Mouse (Mus musculus): Measurements from ENCODE around the gene Nphp4. TPM values are rescaled to one million over a fixed set of nuclear protein-coding genes. Genes with fewer than 3 reads are reported as not detected.

The Nphp4 gene
- 5.0 and 5.5 TPM in 2 replicates for polyA plus RNA-seq (2015; fragmentation: Nextera tagmentation; extraction: Ambion mirVana)

DNA sequence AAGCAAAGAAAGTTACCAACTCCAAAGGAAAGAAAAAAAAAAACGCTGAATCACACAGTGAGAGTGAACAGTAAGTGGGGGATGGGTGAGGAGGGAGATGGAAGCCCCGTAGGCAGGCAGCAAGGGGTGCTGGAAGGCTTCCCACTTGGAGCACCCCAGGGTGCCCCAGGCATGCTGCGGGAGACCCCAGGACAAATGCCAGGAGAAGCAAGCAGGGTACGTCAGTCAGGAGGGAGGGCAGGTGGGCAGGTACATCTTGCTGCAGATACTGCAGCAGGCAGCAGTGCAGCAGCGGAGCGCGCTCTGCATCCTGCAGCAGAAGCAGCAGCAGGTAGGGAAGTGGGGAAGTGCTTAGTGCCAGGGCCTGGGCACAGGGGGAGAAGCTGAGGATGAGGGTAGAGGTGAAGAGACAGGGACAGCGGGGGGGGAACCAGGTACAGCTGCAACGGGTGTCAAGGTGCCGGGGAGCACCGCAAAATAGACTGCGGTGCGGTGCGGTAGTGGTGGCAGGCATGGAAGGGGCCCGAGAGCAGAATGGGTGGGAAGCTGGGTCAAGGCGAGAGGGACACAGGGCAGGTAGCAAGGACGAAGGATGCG, at the start of gene Nphp4:
TSS of gene Nphp4 (plus strand) at position 280 of the 597 bp plus-strand sequence.
- Histone ChIP-seq H3K27me3 (no peaks in the 10 kb centered on the region), H3K9me3 (peaks cover 5% of the 10 kb centered on the region; the same call in 1 of the 2 replicates), H3K27ac (replicated peaks) (peak within 1 kb of the TSS; percentile 93), H3K36me3 (no peaks in the 10 kb centered on the region), H3K9ac (replicated peaks) (peak within 1 kb of the TSS; percentile 95), H3K4me1 (peaks cover 24% of the 10 kb centered on the region), H3K4me3 (peak within 1 kb of the TSS; percentile 89), H3K4me2 (replicated peaks) (peak within 1 kb of the TSS; percentile 88)
- WGBS: 1% methylated on average over 18 of the region's 18 CpGs
- ATAC-seq (replicated peaks): no peak

DNA sequence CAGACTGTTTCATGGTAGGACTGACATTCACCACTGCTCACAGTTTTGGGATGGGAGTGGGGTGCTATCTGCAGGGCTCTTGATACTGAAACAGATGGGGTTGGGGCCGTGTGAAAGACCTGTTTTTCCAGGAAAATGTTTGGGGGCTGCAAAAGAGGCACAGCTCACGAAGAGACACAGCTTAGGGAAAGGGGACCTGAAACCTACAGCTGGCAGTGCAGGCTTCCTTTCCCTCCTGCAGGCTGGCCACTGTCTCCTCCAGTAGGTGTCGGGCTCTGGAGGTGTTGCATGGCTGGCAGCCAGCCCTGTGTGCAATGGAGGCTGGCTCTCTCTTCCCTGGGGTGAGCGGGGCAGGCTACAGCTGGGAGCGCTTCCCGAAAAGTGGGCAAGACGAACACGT, 48.2 kb upstream of the Nphp4 start:
- Histone ChIP-seq H3K27ac (replicated peaks) (no peak overlapping the region), H3K36me3 (no peaks in the 10 kb centered on the region), H3K4me2 (replicated peaks) (no peak overlapping the region), H3K9ac (replicated peaks) (no peak overlapping the region), H3K4me1 (peaks cover 7% of the 10 kb centered on the region), H3K27me3 (no peaks in the 10 kb centered on the region), H3K9me3 (no peaks in the 10 kb centered on the region), H3K4me3 (no peak overlapping the region)
- no peak for ATAC-seq (replicated peaks)
- 55% methylated on average over 8 of the region's 8 CpGs for WGBS

DNA sequence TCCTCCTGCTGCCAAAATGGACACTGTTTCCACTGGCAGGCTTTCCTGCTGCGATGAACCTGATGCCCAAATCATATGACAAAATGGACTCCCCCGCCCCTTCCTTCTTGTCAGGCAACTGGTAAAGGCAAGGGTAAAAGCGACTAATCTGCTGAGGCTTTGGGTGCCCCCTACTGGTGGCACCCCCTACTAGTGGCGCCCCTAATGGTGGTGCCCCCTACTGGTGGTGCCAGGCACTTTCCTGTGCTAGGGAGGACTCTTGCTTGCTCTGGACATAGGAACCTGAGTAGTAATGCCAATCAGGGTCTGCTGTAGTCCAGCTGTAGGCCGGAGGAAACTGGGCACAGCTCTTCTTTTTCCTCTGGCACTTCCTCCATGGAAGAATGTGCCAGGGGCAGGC, 44.2 kb upstream of the Nphp4 start:
- no peak for ATAC-seq (replicated peaks)
- H3K36me3 ChIP-seq: no peaks in the 10 kb centered on the region
- H3K4me3 ChIP-seq: no peak overlapping the region
- H3K4me1 ChIP-seq: peaks cover 15% of the 10 kb centered on the region
- H3K9me3 ChIP-seq: no peaks in the 10 kb centered on the region
- H3K27ac ChIP-seq (replicated peaks): no peak overlapping the region
- H3K27me3 ChIP-seq: no peaks in the 10 kb centered on the region
- 55% methylated on average over 5 of the region's 5 CpGs for WGBS
- H3K9ac ChIP-seq (replicated peaks): no peak overlapping the region
- no peak overlapping the region for H3K4me2 ChIP-seq (replicated peaks)

DNA sequence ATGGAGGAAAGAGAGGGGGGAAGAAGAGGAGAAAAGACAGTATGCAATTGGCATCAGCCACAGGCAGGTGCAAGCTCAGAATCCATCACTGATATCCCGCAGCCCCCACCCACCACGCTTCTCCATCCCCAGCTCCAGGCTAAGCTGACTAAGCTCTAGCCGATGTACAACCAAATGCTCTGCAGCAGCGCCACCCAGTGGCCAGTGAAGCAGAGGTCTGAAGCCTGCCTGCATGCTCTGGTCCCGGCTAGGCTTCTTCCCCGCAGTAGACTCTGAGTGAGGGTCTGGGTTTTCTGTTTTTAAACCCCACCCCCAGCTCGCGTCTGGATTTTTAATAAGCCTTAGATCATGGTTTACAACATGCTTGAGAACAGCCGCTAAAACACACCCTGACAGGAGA, 41.7 kb upstream of the Nphp4 start:
- no peaks in the 10 kb centered on the region for H3K36me3 ChIP-seq
- H3K9ac ChIP-seq (replicated peaks): peak overlapping the region; percentile 31; the same call in 1 of the 2 replicates
- 1% methylated on average over 9 of the region's 9 CpGs for WGBS
- peak overlapping the region; percentile 54 for H3K4me2 ChIP-seq (replicated peaks)
- H3K27me3 ChIP-seq: no peaks in the 10 kb centered on the region
- peak overlapping the region; percentile 29 for H3K4me3 ChIP-seq
- peak; percentile 96 for ATAC-seq (replicated peaks)
- no peaks in the 10 kb centered on the region for H3K9me3 ChIP-seq
- peaks cover 7% of the 10 kb centered on the region for H3K4me1 ChIP-seq
- H3K27ac ChIP-seq (replicated peaks): 0 out of 2 replicates have a peak overlapping the region, but pooled peaks have one; percentile 7

DNA sequence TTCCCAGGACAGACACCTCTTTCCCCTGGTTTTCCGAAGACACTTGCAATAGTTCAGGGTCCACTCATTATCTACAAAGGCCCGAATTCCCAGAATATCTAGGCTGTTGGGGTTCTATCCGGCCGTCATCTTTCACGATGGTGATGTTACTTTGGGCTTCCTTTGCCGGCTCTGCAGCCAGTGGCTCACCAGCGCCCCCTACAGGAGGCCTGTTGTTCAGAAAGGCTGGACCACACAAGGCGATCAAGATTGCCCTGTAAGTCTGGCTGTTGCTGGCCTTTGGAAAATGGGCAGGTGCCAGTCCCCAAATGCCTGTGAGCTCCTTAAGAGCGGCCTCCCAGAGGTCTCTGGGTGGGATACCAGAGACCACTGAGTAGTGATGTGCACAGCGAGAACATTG, 41.3 kb upstream of the Nphp4 start:
- peak overlapping the region; percentile 54 for H3K4me2 ChIP-seq (replicated peaks)
- peak; percentile 76 for ATAC-seq (replicated peaks)
- no peaks in the 10 kb centered on the region for H3K9me3 ChIP-seq
- no peaks in the 10 kb centered on the region for H3K27me3 ChIP-seq
- peak overlapping the region; percentile 31 for H3K9ac ChIP-seq (replicated peaks)
- H3K4me3 ChIP-seq: peak overlapping the region; percentile 29
- H3K36me3 ChIP-seq: no peaks in the 10 kb centered on the region
- WGBS: 7% methylated on average over 10 of the region's 10 CpGs
- H3K27ac ChIP-seq (replicated peaks): 0 out of 2 replicates have a peak overlapping the region, but pooled peaks have one; percentile 7
- H3K4me1 ChIP-seq: peaks cover 7% of the 10 kb centered on the region

DNA sequence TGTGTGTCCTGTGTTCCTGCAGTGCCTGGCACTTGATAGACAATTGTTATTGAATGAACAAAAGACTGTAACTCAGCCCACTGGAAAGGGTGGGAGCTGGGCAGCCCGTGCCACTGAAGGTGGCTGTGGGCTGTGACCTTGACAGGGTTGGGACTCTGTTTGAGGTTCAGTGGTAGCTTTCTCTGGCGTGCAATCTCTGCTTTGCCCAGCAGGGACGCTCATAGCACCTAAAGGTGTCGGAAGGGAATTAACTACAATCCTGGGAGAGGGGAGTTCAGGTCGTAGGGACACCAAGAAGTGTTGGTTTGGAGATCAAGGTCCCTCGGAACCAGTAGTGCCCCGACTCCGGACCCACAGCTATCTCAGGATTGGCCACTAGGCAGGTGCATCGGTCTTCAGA, 35.6 kb upstream of the Nphp4 start:
- Histone ChIP-seq H3K36me3 (no peaks in the 10 kb centered on the region), H3K9ac (replicated peaks) (no peak overlapping the region), H3K4me3 (no peak overlapping the region), H3K27me3 (no peaks in the 10 kb centered on the region), H3K4me1 (no peaks in the 10 kb centered on the region), H3K9me3 (no peaks in the 10 kb centered on the region), H3K4me2 (replicated peaks) (no peak overlapping the region), H3K27ac (replicated peaks) (no peak overlapping the region)
- 61% methylated on average over 9 of the region's 9 CpGs for WGBS
- no peak for ATAC-seq (replicated peaks)

DNA sequence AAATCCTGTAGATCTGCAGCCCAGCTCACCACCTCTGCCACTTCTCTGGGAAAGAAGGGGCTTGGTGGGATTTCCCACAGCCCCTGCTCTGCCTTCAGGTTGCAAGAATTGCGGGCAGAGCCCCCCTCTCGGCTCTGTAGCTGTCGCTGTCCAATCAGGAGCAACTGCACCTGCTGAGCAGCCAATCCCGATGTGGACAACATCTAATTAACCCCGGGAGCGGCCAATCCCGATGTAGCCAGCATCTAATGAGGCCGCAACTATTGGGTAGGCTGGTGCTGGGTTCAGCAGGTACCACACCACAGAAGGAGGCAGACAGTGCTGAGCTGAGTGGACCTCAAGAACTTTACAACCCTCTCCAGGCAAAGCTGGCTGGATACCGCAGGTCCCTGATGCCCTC, 35.0 kb upstream of the Nphp4 start:
- no peak overlapping the region for H3K4me2 ChIP-seq (replicated peaks)
- ATAC-seq (replicated peaks): no peak
- H3K27ac ChIP-seq (replicated peaks): no peak overlapping the region
- H3K27me3 ChIP-seq: no peaks in the 10 kb centered on the region
- no peak overlapping the region for H3K4me3 ChIP-seq
- H3K9me3 ChIP-seq: no peaks in the 10 kb centered on the region
- WGBS: 36% methylated on average over 9 of the region's 9 CpGs
- no peaks in the 10 kb centered on the region for H3K4me1 ChIP-seq
- H3K36me3 ChIP-seq: no peaks in the 10 kb centered on the region
- H3K9ac ChIP-seq (replicated peaks): no peak overlapping the region

DNA sequence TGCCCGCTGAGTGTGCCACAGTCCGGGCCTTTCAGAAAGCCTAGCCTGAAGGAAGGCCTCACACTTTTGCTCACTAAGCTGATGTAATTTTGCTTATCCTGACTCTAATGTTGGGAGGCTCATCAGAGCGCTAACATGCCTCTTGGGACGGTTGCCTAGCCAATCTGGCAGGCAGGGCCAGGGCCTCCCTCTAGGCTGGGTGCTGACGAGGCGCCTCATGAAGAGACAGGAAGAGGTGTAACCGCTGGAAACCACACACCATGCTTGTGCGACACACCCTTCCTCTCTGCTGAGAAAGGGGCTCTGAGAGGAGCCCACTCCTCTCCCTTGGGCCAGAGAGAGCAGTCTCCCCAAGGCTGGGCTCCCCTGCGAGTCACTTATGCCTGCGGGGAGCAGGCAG, 30.3 kb upstream of the Nphp4 start:
- H3K4me3 ChIP-seq: no peak overlapping the region
- no peak for ATAC-seq (replicated peaks)
- no peaks in the 10 kb centered on the region for H3K27me3 ChIP-seq
- no peak overlapping the region for H3K9ac ChIP-seq (replicated peaks)
- 89% methylated on average over 10 of the region's 10 CpGs for WGBS
- no peaks in the 10 kb centered on the region for H3K9me3 ChIP-seq
- no peaks in the 10 kb centered on the region for H3K4me1 ChIP-seq
- no peak overlapping the region for H3K27ac ChIP-seq (replicated peaks)
- no peak overlapping the region for H3K4me2 ChIP-seq (replicated peaks)
- H3K36me3 ChIP-seq: no peaks in the 10 kb centered on the region

DNA sequence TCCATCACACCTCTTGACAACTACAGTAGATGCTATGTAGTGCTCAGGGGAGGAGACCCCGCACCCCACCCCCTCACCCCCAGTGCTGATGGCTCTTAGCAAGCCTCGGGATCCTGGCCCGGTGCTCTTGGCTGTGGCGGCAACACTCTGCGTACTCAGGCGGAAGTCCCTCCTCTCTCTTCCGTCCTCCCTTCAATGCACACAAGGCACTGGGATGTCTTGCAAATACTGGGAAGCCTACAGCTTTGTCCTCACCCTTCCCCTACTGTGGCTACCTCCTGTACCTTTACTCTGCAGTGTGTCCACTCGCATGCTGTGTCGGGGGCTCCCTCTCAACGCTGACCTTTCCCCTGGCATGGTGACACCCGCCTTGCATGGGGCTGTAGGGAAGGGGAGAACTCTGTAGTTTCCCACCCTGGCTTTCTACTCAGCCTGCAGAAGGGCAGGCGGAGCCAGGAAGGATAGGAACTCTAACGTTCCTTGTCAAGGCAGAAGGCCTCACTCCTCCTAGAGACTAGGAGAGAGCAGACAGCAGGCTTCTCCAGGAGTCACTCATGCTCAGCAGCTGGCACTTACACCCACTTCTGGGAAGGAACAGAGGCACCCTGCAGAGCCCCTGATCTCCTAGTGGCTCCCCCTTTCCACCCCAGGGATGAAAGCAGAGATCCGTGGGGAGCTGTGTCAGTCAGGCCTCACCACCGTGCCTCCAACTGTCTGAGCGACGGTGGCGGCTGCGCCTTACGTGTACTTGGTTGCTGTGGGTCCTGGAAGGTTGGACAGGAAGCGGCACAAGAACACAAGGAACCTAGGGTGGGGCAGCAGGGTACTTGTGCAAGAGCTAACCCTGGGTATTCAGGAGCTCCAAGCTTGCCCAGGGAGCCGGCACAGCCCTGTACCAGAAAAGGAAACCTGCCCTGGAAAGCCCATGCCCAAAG, 28.5 kb upstream of the Nphp4 start:
- no peak overlapping the region for H3K4me3 ChIP-seq
- 0 out of 2 replicates have a peak, but pooled peaks cover under 1% of the 10 kb centered on the region for H3K4me1 ChIP-seq
- H3K27ac ChIP-seq (replicated peaks): no peak overlapping the region
- H3K36me3 ChIP-seq: no peaks in the 10 kb centered on the region
- H3K4me2 ChIP-seq (replicated peaks): no peak overlapping the region
- ATAC-seq (replicated peaks): no peak
- no peaks in the 10 kb centered on the region for H3K27me3 ChIP-seq
- no peak overlapping the region for H3K9ac ChIP-seq (replicated peaks)
- WGBS: 80% methylated on average over 22 of the region's 22 CpGs
- H3K9me3 ChIP-seq: no peaks in the 10 kb centered on the region

DNA sequence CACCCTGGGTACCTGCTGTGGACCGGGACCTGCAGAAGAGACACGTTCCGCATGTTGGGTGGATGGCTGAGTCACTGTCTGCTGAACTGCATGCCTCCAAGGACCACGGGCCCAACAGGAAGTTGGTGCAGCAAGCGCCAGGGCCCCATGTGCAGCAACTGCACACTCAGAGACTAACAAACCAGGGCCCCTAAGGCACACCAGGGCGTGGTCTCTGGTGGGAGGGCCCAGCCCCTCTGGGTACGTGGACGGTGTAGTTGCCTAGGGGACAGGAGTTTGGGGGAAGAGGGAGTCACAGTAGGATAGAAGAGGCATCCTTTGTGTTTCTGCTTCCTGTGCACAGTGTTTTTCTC, 27.9 kb upstream of the Nphp4 start:
- H3K9ac ChIP-seq (replicated peaks): no peak overlapping the region
- H3K9me3 ChIP-seq: no peaks in the 10 kb centered on the region
- H3K27ac ChIP-seq (replicated peaks): no peak overlapping the region
- no peaks in the 10 kb centered on the region for H3K36me3 ChIP-seq
- 67% methylated on average over 8 of the region's 8 CpGs for WGBS
- peaks cover 5% of the 10 kb centered on the region; the same call in 1 of the 2 replicates for H3K4me1 ChIP-seq
- H3K4me3 ChIP-seq: no peak overlapping the region
- no peak overlapping the region for H3K4me2 ChIP-seq (replicated peaks)
- ATAC-seq (replicated peaks): no peak
- no peaks in the 10 kb centered on the region for H3K27me3 ChIP-seq

DNA sequence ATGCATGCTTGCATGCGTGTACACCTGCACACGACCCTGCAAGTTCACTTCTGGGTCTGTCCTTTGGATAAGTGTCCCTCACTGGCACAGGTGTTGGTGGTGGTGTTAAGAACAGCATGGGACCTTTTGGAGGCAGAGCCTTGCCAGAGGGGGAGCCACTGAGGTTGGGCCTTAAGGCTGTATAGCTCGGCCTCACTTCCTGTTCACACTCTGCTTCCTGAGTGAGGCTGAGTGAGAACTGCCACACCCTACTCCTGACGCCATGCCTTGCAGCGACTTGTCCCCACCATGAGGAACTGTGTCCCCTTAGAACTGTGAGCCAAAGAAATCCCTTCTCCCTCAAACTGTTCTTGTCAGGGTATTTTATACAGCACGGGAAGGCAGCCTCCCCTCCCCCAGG, 25.1 kb upstream of the Nphp4 start:
- H3K9me3 ChIP-seq: no peaks in the 10 kb centered on the region
- no peak overlapping the region for H3K4me2 ChIP-seq (replicated peaks)
- H3K9ac ChIP-seq (replicated peaks): no peak overlapping the region
- no peak overlapping the region for H3K4me3 ChIP-seq
- 91% methylated on average over 6 of the region's 6 CpGs for WGBS
- peaks cover 5% of the 10 kb centered on the region; the same call in 1 of the 2 replicates for H3K4me1 ChIP-seq
- H3K27ac ChIP-seq (replicated peaks): no peak overlapping the region
- no peaks in the 10 kb centered on the region for H3K27me3 ChIP-seq
- H3K36me3 ChIP-seq: no peaks in the 10 kb centered on the region
- ATAC-seq (replicated peaks): no peak

DNA sequence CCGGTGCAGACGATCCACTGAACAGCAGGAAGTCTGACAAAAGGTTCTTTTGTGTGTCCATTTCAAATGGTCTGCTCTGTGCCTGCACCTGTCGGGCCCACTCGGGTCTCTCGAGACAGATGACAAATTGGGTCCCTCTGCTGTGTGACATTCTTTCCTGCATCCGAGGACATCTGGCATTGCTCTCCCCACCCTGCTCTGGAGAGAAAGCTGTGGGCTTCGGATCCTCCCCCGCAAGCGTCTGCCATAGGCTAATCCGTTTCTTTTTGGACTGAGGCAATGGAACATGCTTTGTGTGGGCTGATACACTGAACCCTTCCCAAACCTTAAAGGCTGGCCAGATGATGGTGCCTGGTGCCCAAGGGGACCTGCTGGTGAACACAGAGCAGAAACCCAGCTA, 23.4 kb upstream of the Nphp4 start:
- H3K27ac ChIP-seq (replicated peaks): no peak overlapping the region
- H3K9ac ChIP-seq (replicated peaks): no peak overlapping the region
- ATAC-seq (replicated peaks): no peak
- peaks cover 5% of the 10 kb centered on the region; the same call in 1 of the 2 replicates for H3K4me1 ChIP-seq
- WGBS: 32% methylated on average over 10 of the region's 10 CpGs
- no peak overlapping the region for H3K4me3 ChIP-seq
- H3K27me3 ChIP-seq: no peaks in the 10 kb centered on the region
- H3K9me3 ChIP-seq: no peaks in the 10 kb centered on the region
- H3K36me3 ChIP-seq: no peaks in the 10 kb centered on the region
- H3K4me2 ChIP-seq (replicated peaks): no peak overlapping the region

Measured in forebrain, embryonic 15.5 days (tissue).